Mouse (Mus musculus): Measurements from ENCODE around the gene Zfp182. TPM values are rescaled to one million over a fixed set of nuclear protein-coding genes. Genes with fewer than 3 reads are reported as not detected.

Zfp182 gene
- total RNA-seq (2021) (1 to 10 TPM; 6.7 to 7.0 TPM), polyA plus RNA-seq (2012; rRNA removed) (0.13 and 0.22 TPM in 2 replicates)
- long read RNA-seq, partial matches to known transcripts, result 0 of 1 reads
- long read RNA-seq, other reads (novel, unspliced or antisense), result 1 of 1 reads

- DNase-seq, result peak; percentile 88
Observed at GRCm38 (mm10) chrX:21061866-21062543, at the start of gene Zfp182. Gene Zfp182, minus strand, starts transcription at chrX:21062316.

GRCm38 (mm10) chrX:21089867-21090239, 27.7 kb upstream of the Zfp182 start:
- no peak for DNase-seq

- peak; percentile 77 for DNase-seq
Observed at GRCm38 (mm10) chrX:21088983-21089866, 27.1 kb upstream of the Zfp182 start, which contains the start of gene Zfp300. Gene Zfp300, minus strand, starts transcription at chrX:21089527.

GRCm38 (mm10) chrX:21088645-21088982, 26.5 kb upstream of the Zfp182 start:
- no peak for DNase-seq

- DNase-seq, result no peak
Observed at GRCm38 (mm10) chrX:21068106-21068505, 6.0 kb upstream of the Zfp182 start, which contains the start of gene Spaca5. Gene Spaca5, plus strand, starts transcription at chrX:21068406.

GRCm38 (mm10) chrX:21062544-21062890, 401 bp upstream of the Zfp182 start:
- no peak for DNase-seq

GRCm38 (mm10) chrX:21061460-21061859, 656 bp downstream of the Zfp182 start:
- DNase-seq, result no peak

GRCm38 (mm10) chrX:20980901-20981300, 81.2 kb downstream of the Zfp182 start:
- DNase-seq, result no peak

Other genes with a start within 250 kb of the Zfp182 start
- gene Timp1, start 192.2 kb downstream of the Zfp182 start, total RNA-seq (2021), result 10 to 100 TPM; 20.7 to 45.5 TPM
- gene Timp1, start 192.2 kb downstream of the Zfp182 start, polyA plus RNA-seq (2012; rRNA removed), result 34.9 and 39.0 TPM in 2 replicates
- gene Syn1, start 141.3 kb downstream of the Zfp182 start, total RNA-seq (2021), result 10 to 100 TPM in 1 of 2 experiments, 1 to 10 TPM in 1; 8.1 to 12.4 TPM
- 11.4 and 12.2 TPM in 2 replicates for gene Syn1, start 141.3 kb downstream of the Zfp182 start, polyA plus RNA-seq (2012; rRNA removed)
- gene Cfp, start 130.8 kb downstream of the Zfp182 start, total RNA-seq (2021), result 10 to 100 TPM; 11.6 to 12.1 TPM
- 23.6 and 24.0 TPM in 2 replicates for gene Cfp, start 130.8 kb downstream of the Zfp182 start, polyA plus RNA-seq (2012; rRNA removed)
- gene Elk1, start 111.7 kb downstream of the Zfp182 start, total RNA-seq (2021), result 10 to 100 TPM; 14.6 to 16.5 TPM
- gene Elk1, start 111.7 kb downstream of the Zfp182 start, polyA plus RNA-seq (2012; rRNA removed), result 34.3 and 35.0 TPM in 2 replicates
- gene Uxt, start 100.3 kb downstream of the Zfp182 start, total RNA-seq (2021), result 10 to 100 TPM; 35.9 to 42.6 TPM
- gene Uxt, start 100.3 kb downstream of the Zfp182 start, polyA plus RNA-seq (2012; rRNA removed), result 6.9 TPM in 2 replicates
- not detected for gene Spaca5, start 6.1 kb upstream of the Zfp182 start, total RNA-seq (2021)
- gene Spaca5, start 6.1 kb upstream of the Zfp182 start, polyA plus RNA-seq (2012; rRNA removed), result not detected in 2 replicates
- gene Zfp300, start 27.2 kb upstream of the Zfp182 start, total RNA-seq (2021), result 1 to 10 TPM; 1.5 to 2.5 TPM
- 0.03 and 0.08 TPM in 2 replicates for gene Zfp300, start 27.2 kb upstream of the Zfp182 start, polyA plus RNA-seq (2012; rRNA removed)
- gene Ssxa1, start 53.5 kb upstream of the Zfp182 start, total RNA-seq (2021), result not detected
- not detected in 2 replicates for gene Ssxa1, start 53.5 kb upstream of the Zfp182 start, polyA plus RNA-seq (2012; rRNA removed)
- gene Gm21876, start 113.3 kb upstream of the Zfp182 start, total RNA-seq (2021), result not detected
- not detected in 2 replicates for gene Gm21876, start 113.3 kb upstream of the Zfp182 start, polyA plus RNA-seq (2012; rRNA removed)

Measured in adrenal gland, adult 2 months (tissue).